Mouse (Mus musculus) testis, adult 10 weeks (tissue): Measurements from ENCODE around the gene Fbxl17. TPM values are rescaled to one million over a fixed set of nuclear protein-coding genes. Genes with fewer than 3 reads are reported as not detected.

Experiments used
- polyA plus RNA-seq: library from polyadenylated mRNA; stranded (reverse); fragments of 350-450 nt; fragmentation: Illumina TruSeq; extraction: RNeasy Lipid Tissue Mini Kit (QIAGEN cat#74804); gene quantifications from one replicate; pipeline ENCODE4 v1.2.3, GENCODE M21; 2014; ENCODE audit warnings: low read depth, low replicate concordance

The Fbxl17 gene
- 12.6 TPM for polyA plus RNA-seq

DNA sequence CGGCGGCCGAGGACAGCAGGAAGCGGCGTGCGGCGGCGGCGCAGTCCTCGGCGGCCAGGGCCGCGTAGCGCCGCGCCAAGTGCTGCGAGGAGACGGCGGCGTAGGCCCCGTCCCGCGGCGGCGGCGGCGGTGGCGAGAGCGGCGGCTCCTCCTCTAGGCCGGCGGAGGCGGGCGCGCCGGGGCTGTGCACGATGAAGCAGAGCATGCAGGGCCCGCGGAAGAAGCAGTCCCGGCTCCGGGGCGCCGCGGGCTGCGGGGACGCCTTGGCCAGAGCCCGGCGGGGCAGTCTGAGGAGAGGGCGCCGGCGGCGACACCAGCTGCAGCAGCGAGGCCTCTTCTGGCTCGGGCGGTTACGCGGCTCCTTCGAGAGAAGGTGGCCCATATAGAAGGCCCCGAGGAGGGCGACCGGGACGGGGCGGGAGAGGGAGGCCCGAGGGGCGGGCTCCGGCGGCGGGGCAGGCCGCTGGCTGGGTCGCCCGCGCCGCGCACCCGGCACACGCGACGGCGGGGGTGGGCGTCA, at the start of gene Fbxl17:
Fbxl17 (minus strand) TSS at position 382 of the 520 bp plus-strand sequence.

